Mouse (Mus musculus) common myeloid progenitor, adult 5-6 weeks (primary cell): ENCODE measurements around the gene Ptpa. TPM values are rescaled to one million over a fixed set of nuclear protein-coding genes. Genes with fewer than 3 reads are reported as not detected.

Experiments
- ATAC-seq: replicated peaks from 2 replicates; pipeline ENCODE4 v1.8.0; 2016; ENCODE audit warnings: low read depth, mild to moderate bottlenecking, moderate TSS enrichment, inconsistent platforms; ENCODE audit not compliant: poor library complexity, severe bottlenecking
- total RNA-seq: library from RNA; stranded (forward); fragments of 200-1000, 187-1606 nt; gene quantifications from 2 replicates; pipeline ENCODE4 v1.2.3, GENCODE M21; 2017

Ptpa gene
- total RNA-seq, 1 experiment from 2014 or later, result 76.0 TPM

DNA sequence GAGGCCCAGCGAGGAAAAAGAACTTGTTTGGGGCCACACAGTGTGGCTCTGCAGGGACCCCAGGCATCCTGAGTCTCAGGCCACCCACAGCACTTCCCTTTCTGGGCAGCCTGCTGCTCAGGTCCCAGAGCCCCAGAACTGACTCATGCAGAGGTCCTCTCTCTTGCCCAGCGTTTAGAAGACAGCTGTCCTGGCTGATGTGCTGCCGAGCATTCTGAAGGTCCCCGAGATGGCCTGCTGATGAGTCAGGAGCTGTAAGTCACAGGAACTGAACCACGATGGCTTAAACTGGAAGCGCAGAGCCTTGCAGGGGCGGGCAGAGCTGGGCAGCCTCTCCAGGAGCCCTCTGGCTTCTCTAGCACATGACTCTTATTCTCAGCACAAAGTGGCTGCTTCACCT, 71.8 kb downstream of the Ptpa start:
- ATAC-seq, result peak; percentile 52

DNA sequence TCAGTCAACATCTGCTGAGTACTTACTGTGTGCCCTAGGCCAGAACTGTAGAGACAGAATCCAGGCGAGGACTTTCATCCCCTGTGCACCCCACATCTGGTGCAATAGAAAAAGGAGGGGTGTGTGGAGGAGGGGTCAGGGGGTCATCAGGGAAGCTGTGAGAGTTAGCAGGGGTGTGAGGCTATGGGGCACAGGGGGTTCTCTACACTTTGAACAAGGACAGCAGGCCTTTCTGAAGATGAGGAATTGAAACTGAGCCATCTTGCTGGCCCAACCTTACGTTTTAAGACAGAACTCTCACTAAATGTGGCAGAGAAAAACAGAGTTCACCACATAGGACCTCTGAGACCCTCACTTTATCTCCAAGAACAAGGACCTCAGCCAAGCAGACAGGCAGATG, 74.5 kb downstream of the Ptpa start:
- 0 out of 2 replicates have a peak, but pooled peaks have one; percentile 29 for ATAC-seq

DNA sequence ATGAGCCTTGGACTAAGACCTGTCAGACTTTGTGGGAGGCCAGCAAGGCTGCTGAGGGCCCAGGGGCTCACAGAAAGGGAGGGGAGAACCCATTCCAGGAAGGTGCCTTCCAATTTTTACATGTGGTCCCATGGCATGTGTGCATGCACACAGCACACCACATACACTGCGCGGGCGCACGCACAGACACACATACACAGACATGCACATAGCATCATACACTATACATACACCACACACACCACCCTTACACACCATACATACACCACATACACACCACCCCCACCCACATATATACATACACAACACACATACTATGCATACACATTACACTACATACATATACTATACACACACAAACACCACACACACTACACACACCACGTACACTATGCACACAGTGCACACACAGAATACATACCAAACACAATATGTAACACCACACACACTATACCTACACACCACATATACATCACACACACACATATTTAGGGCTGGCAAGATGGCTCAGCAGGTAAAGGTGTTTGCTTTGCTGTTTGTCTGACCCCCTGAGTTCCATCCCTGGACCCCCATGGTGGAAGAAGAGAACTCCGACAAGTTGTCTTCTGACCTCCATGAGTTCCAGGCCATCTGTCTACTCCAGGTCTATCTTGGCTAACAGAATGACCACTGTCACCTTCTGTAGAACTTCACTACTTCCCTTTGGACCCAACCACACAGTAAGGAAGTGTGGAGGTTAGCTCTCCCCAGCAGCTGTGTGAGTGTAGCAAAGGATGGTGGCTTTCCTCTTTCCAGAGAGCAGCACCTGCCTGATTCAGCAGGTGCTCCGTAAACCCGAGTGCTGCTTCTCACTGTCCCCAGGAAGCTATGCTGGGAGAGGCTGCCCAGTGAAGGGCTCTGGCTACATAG, 79.4 kb downstream of the Ptpa start:
- ATAC-seq, result peak; percentile 20; the same call in 1 of the 2 replicates

DNA sequence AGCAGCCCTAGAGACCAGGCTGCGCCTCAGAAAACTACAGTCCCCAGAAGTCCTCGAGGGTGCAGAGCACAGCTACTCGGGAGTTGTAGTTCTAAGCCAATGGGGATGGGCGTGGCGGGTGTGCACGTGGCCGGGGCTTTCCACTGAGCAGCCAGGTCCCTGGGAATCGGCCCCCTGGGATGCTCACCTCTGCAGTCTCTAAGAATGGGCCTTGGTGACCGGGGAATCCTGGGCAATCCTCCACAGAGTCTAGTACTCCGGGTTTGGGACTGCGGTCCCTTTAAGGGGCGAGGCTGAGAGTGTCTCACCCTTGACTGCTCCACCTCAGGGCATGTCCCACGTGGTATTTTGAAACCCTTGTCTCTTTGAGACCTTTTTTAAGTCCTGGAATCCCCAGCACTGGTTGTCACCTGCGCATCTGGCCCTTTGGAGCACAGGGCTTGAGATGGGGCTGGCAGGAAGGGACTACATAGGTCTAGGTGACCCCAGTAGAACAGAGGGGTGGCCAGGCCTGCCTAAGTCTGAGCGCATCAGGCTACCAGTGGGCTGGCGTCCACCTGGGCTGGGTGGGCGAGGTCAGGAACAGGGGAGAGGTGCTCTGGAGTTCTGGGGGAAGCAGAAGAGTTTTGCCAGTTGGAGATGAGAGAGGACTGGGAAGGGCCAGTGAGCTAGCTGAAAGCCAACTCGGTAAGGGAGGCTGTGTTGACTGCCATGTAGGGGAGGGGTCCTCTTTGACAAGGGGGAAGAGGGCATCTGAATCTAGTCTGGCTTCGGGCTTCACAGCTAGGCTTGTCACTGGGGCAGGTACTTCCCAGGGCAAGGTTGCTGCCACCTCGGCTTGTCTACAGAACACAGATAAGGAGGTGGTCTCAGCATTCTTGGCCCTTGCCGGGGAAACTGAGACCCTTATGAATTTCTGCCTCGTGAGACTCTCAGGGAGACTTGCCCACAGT, 80.3 kb downstream of the Ptpa start:
- peak; percentile 93 for ATAC-seq

Other genes starting within 250 kb of the Ptpa start
- 5.8 and 5.9 TPM in 2 replicates for gene Endog, start 244.5 kb upstream of the Ptpa start, total RNA-seq
- 29.8 and 38.4 TPM in 2 replicates for gene Spout1, start 237.6 kb upstream of the Ptpa start, total RNA-seq
- gene Kyat1, start 210.2 kb upstream of the Ptpa start, total RNA-seq, result 4.5 and 13.5 TPM in 2 replicates
- gene Lrrc8a, start 178.3 kb upstream of the Ptpa start, total RNA-seq, result 3.9 and 11.0 TPM in 2 replicates
- gene Gm28035, start 175.5 kb upstream of the Ptpa start, total RNA-seq, result 5.3 TPM in 1 of 2 replicates, not detected in the other
- gene Phyhd1, start 149.8 kb upstream of the Ptpa start, total RNA-seq, result 3.1 TPM in 1 of 2 replicates, not detected in the other
- gene Gm28038, start 135.0 kb upstream of the Ptpa start, total RNA-seq, result not detected in 2 replicates
- 9.7 and 12.1 TPM in 2 replicates for gene Dolk, start 129.7 kb upstream of the Ptpa start, total RNA-seq
- 30.9 and 31.6 TPM in 2 replicates for gene Nup188, start 129.6 kb upstream of the Ptpa start, total RNA-seq
- 15.1 and 31.5 TPM in 2 replicates for gene Sh3glb2, start 56.7 kb upstream of the Ptpa start, total RNA-seq
- gene Miga2, start 51.8 kb upstream of the Ptpa start, total RNA-seq, result 9.1 and 15.0 TPM in 2 replicates
- gene Dolpp1, start 23.8 kb upstream of the Ptpa start, total RNA-seq, result 33.9 and 35.7 TPM in 2 replicates
- gene Crat, start 226 bp upstream of the Ptpa start, total RNA-seq, result 17.1 and 17.3 TPM in 2 replicates
- 0.58 and 1.8 TPM in 2 replicates for gene Ier5l, start 58.2 kb downstream of the Ptpa start, total RNA-seq
- gene Cstad, start 179.0 kb downstream of the Ptpa start, total RNA-seq, result not detected in 2 replicates